Mouse (Mus musculus): Measurements from ENCODE around the gene Ptpn7. TPM values are rescaled to one million over a fixed set of nuclear protein-coding genes. Genes with fewer than 3 reads are reported as not detected.
A peak's percentile ranks its signal among the peaks of the same experiment; 100 is the strongest.

Ptpn7 gene
- total RNA-seq, 1 experiment from 2014 or later: 23.2 TPM

- no peak for ATAC-seq (ENCODE audit: extremely low read depth, insufficient number of reproducible peaks, low FRiP score, poor library complexity, severe bottlenecking)
These were observed 6.0 kb upstream of the Ptpn7 start for GRCm38 (mm10) chr1:135126443-135127027.

GRCm38 (mm10) chr1:135128011-135128441 lies 4.5 kb upstream of the Ptpn7 start:
- ATAC-seq (ENCODE audit: extremely low read depth, insufficient number of reproducible peaks, low FRiP score, poor library complexity, severe bottlenecking): no peak

- ATAC-seq (ENCODE audit: extremely low read depth, insufficient number of reproducible peaks, low FRiP score, poor library complexity, severe bottlenecking): no peak
These were observed 3.5 kb upstream of the Ptpn7 start for GRCm38 (mm10) chr1:135128986-135129385.

GRCm38 (mm10) chr1:135129543-135130183 lies 2.8 kb upstream of the Ptpn7 start:
- no peak for ATAC-seq (ENCODE audit: extremely low read depth, insufficient number of reproducible peaks, low FRiP score, poor library complexity, severe bottlenecking)

- no peak for ATAC-seq (ENCODE audit: extremely low read depth, insufficient number of reproducible peaks, low FRiP score, poor library complexity, severe bottlenecking)
These were observed 2.0 kb upstream of the Ptpn7 start for GRCm38 (mm10) chr1:135130376-135131018.

- peak; percentile 51; the same call in 1 of the 2 replicates for ATAC-seq (ENCODE audit: extremely low read depth, insufficient number of reproducible peaks, low FRiP score, poor library complexity, severe bottlenecking)
These were observed 1.5 kb upstream of the Ptpn7 start for GRCm38 (mm10) chr1:135131034-135131433.

- ATAC-seq (ENCODE audit: extremely low read depth, insufficient number of reproducible peaks, low FRiP score, poor library complexity, severe bottlenecking): no peak
These were observed 940 bp upstream of the Ptpn7 start for GRCm38 (mm10) chr1:135131560-135131959.

- no peak for ATAC-seq (ENCODE audit: extremely low read depth, insufficient number of reproducible peaks, low FRiP score, poor library complexity, severe bottlenecking)
These were observed 431 bp downstream of the Ptpn7 start for GRCm38 (mm10) chr1:135132893-135133369.

GRCm38 (mm10) chr1:135133678-135134435 lies 1.4 kb downstream of the Ptpn7 start:
- ATAC-seq (ENCODE audit: extremely low read depth, insufficient number of reproducible peaks, low FRiP score, poor library complexity, severe bottlenecking): no peak

GRCm38 (mm10) chr1:135135111-135135787 lies 2.7 kb downstream of the Ptpn7 start:
- ATAC-seq (ENCODE audit: extremely low read depth, insufficient number of reproducible peaks, low FRiP score, poor library complexity, severe bottlenecking): no peak

GRCm38 (mm10) chr1:135136500-135136899 lies 4.0 kb downstream of the Ptpn7 start:
- peak; percentile 58 for ATAC-seq (ENCODE audit: extremely low read depth, insufficient number of reproducible peaks, low FRiP score, poor library complexity, severe bottlenecking)

GRCm38 (mm10) chr1:135139906-135140305 lies 7.4 kb downstream of the Ptpn7 start:
- ATAC-seq (ENCODE audit: extremely low read depth, insufficient number of reproducible peaks, low FRiP score, poor library complexity, severe bottlenecking): no peak

- ATAC-seq (ENCODE audit: extremely low read depth, insufficient number of reproducible peaks, low FRiP score, poor library complexity, severe bottlenecking): no peak
These were observed 10.0 kb downstream of the Ptpn7 start for GRCm38 (mm10) chr1:135142452-135142851.

- no peak for ATAC-seq (ENCODE audit: extremely low read depth, insufficient number of reproducible peaks, low FRiP score, poor library complexity, severe bottlenecking)
These were observed 11.4 kb downstream of the Ptpn7 start for GRCm38 (mm10) chr1:135143940-135144339.

GRCm38 (mm10) chr1:135146077-135146945 lies 13.8 kb downstream of the Ptpn7 start, which contains the start of gene Arl8a:
Gene Arl8a (plus strand): TSS chr1:135146824.
- ATAC-seq (ENCODE audit: extremely low read depth, insufficient number of reproducible peaks, low FRiP score, poor library complexity, severe bottlenecking): peak; percentile 54

GRCm38 (mm10) chr1:135146946-135147701 lies 14.6 kb downstream of the Ptpn7 start:
- peak; percentile 62 for ATAC-seq (ENCODE audit: extremely low read depth, insufficient number of reproducible peaks, low FRiP score, poor library complexity, severe bottlenecking)

GRCm38 (mm10) chr1:135147702-135148058 lies 15.2 kb downstream of the Ptpn7 start:
- peak; percentile 56 for ATAC-seq (ENCODE audit: extremely low read depth, insufficient number of reproducible peaks, low FRiP score, poor library complexity, severe bottlenecking)
